Mouse (Mus musculus) layer of hippocampus, adult 9-10 months (tissue): ENCODE results near the gene Gm16867.
"Not testable (repeated sequence)": the region's sequence is repeated elsewhere in the genome, so short reads cannot be mapped to it uniquely, and the experiment has no call there.

Experiments
- DNase-seq: peaks from one replicate; pipeline ENCODE4 v3.0.0; 2022; ENCODE audit warnings: low spot score

The Gm16867 gene

GRCm38 (mm10) chr14:69467612-69468366, 35.4 kb downstream of the Gm16867 start:
- not testable (repeated sequence) for DNase-seq

GRCm38 (mm10) chr14:69464465-69464864, 38.7 kb downstream of the Gm16867 start:
- not testable (repeated sequence) for DNase-seq

GRCm38 (mm10) chr14:69457691-69458090, 45.5 kb downstream of the Gm16867 start:
- not testable (repeated sequence) for DNase-seq

- DNase-seq = not testable (repeated sequence)
Measured at GRCm38 (mm10) chr14:69454640-69455039, 48.5 kb downstream of the Gm16867 start.

GRCm38 (mm10) chr14:69448845-69449244, 54.3 kb downstream of the Gm16867 start:
- not testable (repeated sequence) for DNase-seq

GRCm38 (mm10) chr14:69447006-69447405, 56.2 kb downstream of the Gm16867 start:
- DNase-seq = not testable (repeated sequence)

GRCm38 (mm10) chr14:69443092-69443692, 60.0 kb downstream of the Gm16867 start:
- DNase-seq = not testable (repeated sequence)

- DNase-seq = not testable (repeated sequence)
Measured at GRCm38 (mm10) chr14:69440955-69441354, 62.2 kb downstream of the Gm16867 start.

GRCm38 (mm10) chr14:69438678-69439214, 64.4 kb downstream of the Gm16867 start:
- not testable (repeated sequence) for DNase-seq

- not testable (repeated sequence) for DNase-seq
Measured at GRCm38 (mm10) chr14:69421003-69421402, 82.2 kb downstream of the Gm16867 start.

- DNase-seq = not testable (repeated sequence)
Measured at GRCm38 (mm10) chr14:69417545-69417944, 85.6 kb downstream of the Gm16867 start.
